Mouse (Mus musculus): ENCODE measurements at regions not wholly inside any gene's neighbourhood (a gene's known extent, or its start where the extent isn't known, plus 50 kb on each side); places are given as distances from the start of the nearest gene placed in this dataset.

GRCm38 (mm10) chr1:39143054-39143453 lies 50.5 kb upstream of the Npas2 start:
- Histone ChIP-seq H3K27ac (ENCODE audit: low read length) (no peak overlapping the region), H3K4me1 (ENCODE audit: control insufficient read depth, insufficient read depth, low read length) (no peaks in the 10 kb centered on the region), H3K27me3 (ENCODE audit: control insufficient read depth, insufficient read depth, low read length) (no peaks in the 10 kb centered on the region), H3K9me3 (ENCODE audit: control insufficient read depth, low read depth, low read length) (no peaks in the 10 kb centered on the region), H3K4me3 (ENCODE audit: low read depth, low read length) (no peak overlapping the region), H3K9ac (replicated peaks; ENCODE audit: low read depth, low read length) (no peak overlapping the region), H3K4me2 (replicated peaks; ENCODE audit: low read depth, low read length) (no peak overlapping the region), H3K36me3 (ENCODE audit: control insufficient read depth, insufficient read depth, low read length) (no peaks in the 10 kb centered on the region)
- ATAC-seq (ENCODE audit: insufficient number of reproducible peaks, insufficient read depth, low FRiP score, low read depth): no peak
- 85% methylated on average over 2 of the region's 2 CpGs for WGBS

- WGBS: 84% methylated on average over 5 of the region's 5 CpGs
- ATAC-seq (ENCODE audit: insufficient number of reproducible peaks, insufficient read depth, low FRiP score, low read depth): no peak
- Histone ChIP-seq H3K4me1 (ENCODE audit: control insufficient read depth, insufficient read depth, low read length) (no peaks in the 10 kb centered on the region), H3K27me3 (ENCODE audit: control insufficient read depth, insufficient read depth, low read length) (no peaks in the 10 kb centered on the region), H3K36me3 (ENCODE audit: control insufficient read depth, insufficient read depth, low read length) (no peaks in the 10 kb centered on the region), H3K9ac (replicated peaks; ENCODE audit: low read depth, low read length) (no peak overlapping the region), H3K4me2 (replicated peaks; ENCODE audit: low read depth, low read length) (no peak overlapping the region), H3K4me3 (ENCODE audit: low read depth, low read length) (no peak overlapping the region), H3K9me3 (ENCODE audit: control insufficient read depth, low read depth, low read length) (no peaks in the 10 kb centered on the region), H3K27ac (ENCODE audit: low read length) (no peak overlapping the region)
Observed at GRCm38 (mm10) chr1:39143626-39144025, 49.9 kb upstream of the Npas2 start.
